Mouse (Mus musculus) heart, embryonic 16.5 days (tissue): ENCODE results near the gene Map3k21. TPM values are rescaled to one million over a fixed set of nuclear protein-coding genes. Genes with fewer than 3 reads are reported as not detected.

ENCODE experiments used
- ATAC-seq: fragments of 200-750 bp; cut with Nextera tagmentation; replicated peaks from 2 replicates; pipeline ENCODE4 v1.8.0; 2017; ENCODE audit warnings: moderate number of reproducible peaks; ENCODE audit not compliant: insufficient read depth, low FRiP score; ENCODE audit errors: extremely low read depth
- H3K27ac ChIP-seq: fragments of 300-500 bp; sonication (generic); 2 replicates; pipeline ENCODE4 v1.5.1; 2014; ENCODE audit warnings: mild to moderate bottlenecking, low read length, control low read depth, moderate library complexity
- H3K27me3 ChIP-seq: fragments of 300-500 bp; sonication (generic); 2 replicates; pipeline ENCODE4 v1.6.1; 2014; ENCODE audit warnings: low read length, mixed read lengths; ENCODE audit not compliant: control insufficient read depth, insufficient read depth
- H3K36me3 ChIP-seq: fragments of 300-500 bp; sonication (generic); 2 replicates; pipeline ENCODE4 v1.6.1; 2014; ENCODE audit not compliant: control insufficient read depth, insufficient read depth
- H3K4me1 ChIP-seq: fragments of 300-500 bp; sonication (generic); 2 replicates; pipeline ENCODE4 v1.6.1; 2014; ENCODE audit warnings: low read length, mixed read lengths; ENCODE audit not compliant: control insufficient read depth, insufficient read depth
- H3K4me2 ChIP-seq: fragments of 300-500 bp; sonication (generic); 2 replicates; pipeline ENCODE4 v1.6.1; 2014; ENCODE audit warnings: low read depth, mild to moderate bottlenecking, control low read depth, low read length
- H3K4me3 ChIP-seq: fragments of 300-500 bp; sonication (generic); 2 replicates; pipeline ENCODE4 v1.5.1; 2014; ENCODE audit warnings: mild to moderate bottlenecking, control low read depth, low read length
- H3K9ac ChIP-seq: fragments of 300-500 bp; sonication (generic); 2 replicates; pipeline ENCODE4 v1.6.1; 2014; ENCODE audit warnings: low read length, control low read depth
- H3K9me3 ChIP-seq: fragments of 300-500 bp; sonication (generic); replicated peaks from 2 replicates; pipeline ENCODE4 v1.6.1; 2016; ENCODE audit warnings: low read length; ENCODE audit not compliant: control insufficient read depth
- WGBS: fragments of 180-500 bp; shearing (Covaris S2); extraction: QIAGEN DNeasy Blood & Tissue Kit; methylation state at CpG from one replicate; pipeline ENCODE4 v1.1.7; 2014; 5-methylcytosine and 5-hydroxymethylcytosine counted together
- polyA plus RNA-seq: library from polyadenylated mRNA; unstranded; fragments of >200 nt; fragmentation: Nextera tagmentation; extraction: Ambion mirVana; gene quantifications from 2 replicates; pipeline ENCODE4 v1.2.1, GENCODE M21; 2015

The Map3k21 gene
- polyA plus RNA-seq = 0.13 and 0.29 TPM in 2 replicates

GRCm38 (mm10) chr8:125910365-125911228 is at the start of gene Map3k21:
TSS of gene Map3k21 (plus strand) at chr8:125910450.
- H3K4me3 ChIP-seq = peak within 1 kb of the TSS; percentile 65
- H3K4me2 ChIP-seq = peak within 1 kb of the TSS; percentile 97
- peaks cover 47% of the 10 kb centered on the region for H3K27me3 ChIP-seq
- no peaks in the 10 kb centered on the region for H3K36me3 ChIP-seq
- no peak within 1 kb of the TSS for H3K27ac ChIP-seq
- H3K4me1 ChIP-seq = peaks cover 4% of the 10 kb centered on the region; the same call in 1 of the 2 replicates
- H3K9me3 ChIP-seq = peaks cover 6% of the 10 kb centered on the region
- H3K9ac ChIP-seq = peak within 1 kb of the TSS; percentile 48
- WGBS = under 1% methylated on average over 85 of the region's 93 CpGs
- peak; percentile 50 for ATAC-seq

- no peak overlapping the region for H3K27ac ChIP-seq
- H3K4me1 ChIP-seq = peaks cover 12% of the 10 kb centered on the region
- no peaks in the 10 kb centered on the region for H3K9me3 ChIP-seq
- WGBS = 71% methylated on average over 12 of the region's 12 CpGs
- H3K4me2 ChIP-seq = no peak overlapping the region
- ATAC-seq = no peak
- H3K27me3 ChIP-seq = no peaks in the 10 kb centered on the region
- H3K4me3 ChIP-seq = no peak overlapping the region
- H3K36me3 ChIP-seq = no peaks in the 10 kb centered on the region
- H3K9ac ChIP-seq = no peak overlapping the region
Observed at GRCm38 (mm10) chr8:125866125-125866524, 44.1 kb upstream of the Map3k21 start.

GRCm38 (mm10) chr8:125868552-125868951 is 41.7 kb upstream of the Map3k21 start:
- WGBS = 43% methylated on average over 7 of the region's 7 CpGs
- Histone ChIP-seq H3K4me2 (no peak overlapping the region), H3K9me3 (no peaks in the 10 kb centered on the region), H3K27me3 (no peaks in the 10 kb centered on the region), H3K27ac (no peak overlapping the region), H3K9ac (no peak overlapping the region), H3K36me3 (no peaks in the 10 kb centered on the region), H3K4me1 (peaks cover 22% of the 10 kb centered on the region), H3K4me3 (no peak overlapping the region)
- ATAC-seq = no peak

- Histone ChIP-seq H3K27ac (no peak overlapping the region), H3K36me3 (no peaks in the 10 kb centered on the region), H3K4me2 (no peak overlapping the region), H3K27me3 (no peaks in the 10 kb centered on the region), H3K4me1 (peaks cover 22% of the 10 kb centered on the region), H3K4me3 (no peak overlapping the region), H3K9ac (no peak overlapping the region), H3K9me3 (no peaks in the 10 kb centered on the region)
- WGBS = 68% methylated on average over 3 of the region's 3 CpGs
- no peak for ATAC-seq
Observed at GRCm38 (mm10) chr8:125869739-125870138, 40.5 kb upstream of the Map3k21 start.

- Histone ChIP-seq H3K4me1 (peaks cover 22% of the 10 kb centered on the region), H3K9me3 (no peaks in the 10 kb centered on the region), H3K4me2 (no peak overlapping the region), H3K9ac (no peak overlapping the region), H3K27ac (peak overlapping the region; percentile 5; the same call in 1 of the 2 replicates), H3K4me3 (no peak overlapping the region), H3K36me3 (no peaks in the 10 kb centered on the region), H3K27me3 (no peaks in the 10 kb centered on the region)
- 15% methylated on average over 6 of the region's 6 CpGs for WGBS
- peak; percentile 5; the same call in 1 of the 2 replicates for ATAC-seq
Observed at GRCm38 (mm10) chr8:125870179-125870702, 40.0 kb upstream of the Map3k21 start.

- no peak overlapping the region; the same call in 1 of the 2 replicates for H3K9ac ChIP-seq
- peak overlapping the region; percentile 5; the same call in 1 of the 2 replicates for H3K27ac ChIP-seq
- peak; percentile 73 for ATAC-seq
- peaks cover 22% of the 10 kb centered on the region for H3K4me1 ChIP-seq
- no peaks in the 10 kb centered on the region for H3K9me3 ChIP-seq
- no peak overlapping the region; the same call in 1 of the 2 replicates for H3K4me2 ChIP-seq
- WGBS = under 1% methylated on average over 7 of the region's 7 CpGs
- no peak overlapping the region for H3K4me3 ChIP-seq
- no peaks in the 10 kb centered on the region for H3K36me3 ChIP-seq
- no peaks in the 10 kb centered on the region for H3K27me3 ChIP-seq
Observed at GRCm38 (mm10) chr8:125870821-125871321, 39.4 kb upstream of the Map3k21 start.

- Histone ChIP-seq H3K27me3 (no peaks in the 10 kb centered on the region), H3K27ac (peak overlapping the region; percentile 6; the same call in 1 of the 2 replicates), H3K9me3 (no peaks in the 10 kb centered on the region), H3K9ac (no peak overlapping the region), H3K4me3 (no peak overlapping the region), H3K4me1 (peaks cover 22% of the 10 kb centered on the region), H3K4me2 (no peak overlapping the region), H3K36me3 (no peaks in the 10 kb centered on the region)
- ATAC-seq = no peak
- WGBS = 51% methylated on average over 9 of the region's 9 CpGs
Observed at GRCm38 (mm10) chr8:125872501-125873249, 37.6 kb upstream of the Map3k21 start.

- H3K27ac ChIP-seq = peak overlapping the region; percentile 6; the same call in 1 of the 2 replicates
- 51% methylated on average over 2 of the region's 2 CpGs for WGBS
- H3K4me3 ChIP-seq = no peak overlapping the region
- H3K27me3 ChIP-seq = no peaks in the 10 kb centered on the region
- ATAC-seq = no peak
- H3K9me3 ChIP-seq = no peaks in the 10 kb centered on the region
- H3K9ac ChIP-seq = no peak overlapping the region
- H3K4me2 ChIP-seq = no peak overlapping the region
- H3K4me1 ChIP-seq = peaks cover 22% of the 10 kb centered on the region
- no peaks in the 10 kb centered on the region for H3K36me3 ChIP-seq
Observed at GRCm38 (mm10) chr8:125873250-125873534, 37.1 kb upstream of the Map3k21 start.
